Mouse (Mus musculus): ENCODE measurements around the gene P2rx6.
"Not testable (repeated sequence)": the region's sequence is repeated elsewhere in the genome, so short reads cannot be mapped to it uniquely, and the experiment has no call there.

The P2rx6 gene

GRCm38 (mm10) chr16:17561751-17562208, at the start of gene P2rx6:
TSS of gene P2rx6 (plus strand) at chr16:17561885.
- in situ Hi-C loops (cut with MboI; ENCODE audit: low pct_unique_long_range_greater_than_20kb in 1 of 2, low sequenced_read_pairs in 2 of 2, unreplicated experiment in 1 of 2), result no loop called here

- in situ Hi-C loops (cut with MboI; ENCODE audit: low pct_unique_long_range_greater_than_20kb in 1 of 2, low sequenced_read_pairs in 2 of 2, unreplicated experiment in 1 of 2), result no loop called here
Measured at GRCm38 (mm10) chr16:17518910-17519309, 42.8 kb upstream of the P2rx6 start.

- in situ Hi-C loops (cut with MboI; ENCODE audit: low pct_unique_long_range_greater_than_20kb in 1 of 2, low sequenced_read_pairs in 2 of 2, unreplicated experiment in 1 of 2), result no loop called here
Measured at GRCm38 (mm10) chr16:17524156-17524555, 37.5 kb upstream of the P2rx6 start.

- in situ Hi-C loops (cut with MboI; ENCODE audit: low pct_unique_long_range_greater_than_20kb in 1 of 2, low sequenced_read_pairs in 2 of 2, unreplicated experiment in 1 of 2), result no loop called here
Measured at GRCm38 (mm10) chr16:17525524-17525923, 36.2 kb upstream of the P2rx6 start.

GRCm38 (mm10) chr16:17526223-17526622, 35.5 kb upstream of the P2rx6 start:
- in situ Hi-C loops (cut with MboI; ENCODE audit: low pct_unique_long_range_greater_than_20kb in 1 of 2, low sequenced_read_pairs in 2 of 2, unreplicated experiment in 1 of 2), result no loop called here

GRCm38 (mm10) chr16:17527606-17528005, 34.1 kb upstream of the P2rx6 start:
- in situ Hi-C loops (cut with MboI; ENCODE audit: low pct_unique_long_range_greater_than_20kb in 1 of 2, low sequenced_read_pairs in 2 of 2, unreplicated experiment in 1 of 2), result no loop called here

GRCm38 (mm10) chr16:17528276-17528675, 33.4 kb upstream of the P2rx6 start:
- in situ Hi-C loops (cut with MboI; ENCODE audit: low pct_unique_long_range_greater_than_20kb in 1 of 2, low sequenced_read_pairs in 2 of 2, unreplicated experiment in 1 of 2), result no loop called here

- in situ Hi-C loops (cut with MboI; ENCODE audit: low pct_unique_long_range_greater_than_20kb in 1 of 2, low sequenced_read_pairs in 2 of 2, unreplicated experiment in 1 of 2), result no loop called here
Measured at GRCm38 (mm10) chr16:17529981-17530586, 31.6 kb upstream of the P2rx6 start.

GRCm38 (mm10) chr16:17530640-17531288, 30.9 kb upstream of the P2rx6 start, which contains the start of gene Thap7:
TSS of gene Thap7 (minus strand) at chr16:17531136.
- in situ Hi-C loops (cut with MboI; ENCODE audit: low pct_unique_long_range_greater_than_20kb in 1 of 2, low sequenced_read_pairs in 2 of 2, unreplicated experiment in 1 of 2), result no loop called here

- in situ Hi-C loops (cut with MboI; ENCODE audit: low pct_unique_long_range_greater_than_20kb in 1 of 2, low sequenced_read_pairs in 2 of 2, unreplicated experiment in 1 of 2), result no loop called here
Measured at GRCm38 (mm10) chr16:17532271-17532670, 29.4 kb upstream of the P2rx6 start.

- in situ Hi-C loops (cut with MboI; ENCODE audit: low pct_unique_long_range_greater_than_20kb in 1 of 2, low sequenced_read_pairs in 2 of 2, unreplicated experiment in 1 of 2), result no loop called here
Measured at GRCm38 (mm10) chr16:17532676-17533329, 28.9 kb upstream of the P2rx6 start.

- in situ Hi-C loops (cut with MboI; ENCODE audit: low pct_unique_long_range_greater_than_20kb in 1 of 2, low sequenced_read_pairs in 2 of 2, unreplicated experiment in 1 of 2), result no loop called here
Measured at GRCm38 (mm10) chr16:17536584-17536983, 25.1 kb upstream of the P2rx6 start.

- in situ Hi-C loops (cut with MboI; ENCODE audit: low pct_unique_long_range_greater_than_20kb in 1 of 2, low sequenced_read_pairs in 2 of 2, unreplicated experiment in 1 of 2), result no loop called here
Measured at GRCm38 (mm10) chr16:17542632-17543031, 19.1 kb upstream of the P2rx6 start.

GRCm38 (mm10) chr16:17552837-17553236, 8.8 kb upstream of the P2rx6 start:
- in situ Hi-C loops (cut with MboI; ENCODE audit: low pct_unique_long_range_greater_than_20kb in 1 of 2, low sequenced_read_pairs in 2 of 2, unreplicated experiment in 1 of 2), result no loop called here

- in situ Hi-C loops (cut with MboI; ENCODE audit: low pct_unique_long_range_greater_than_20kb in 1 of 2, low sequenced_read_pairs in 2 of 2, unreplicated experiment in 1 of 2), result no loop called here
Measured at GRCm38 (mm10) chr16:17553910-17554685, 7.6 kb upstream of the P2rx6 start.

GRCm38 (mm10) chr16:17554702-17555101, 7.0 kb upstream of the P2rx6 start:
- in situ Hi-C loops (cut with MboI; ENCODE audit: low pct_unique_long_range_greater_than_20kb in 1 of 2, low sequenced_read_pairs in 2 of 2, unreplicated experiment in 1 of 2), result not testable (repeated sequence)

GRCm38 (mm10) chr16:17556180-17556579, 5.5 kb upstream of the P2rx6 start:
- in situ Hi-C loops (cut with MboI; ENCODE audit: low pct_unique_long_range_greater_than_20kb in 1 of 2, low sequenced_read_pairs in 2 of 2, unreplicated experiment in 1 of 2), result no loop called here

- in situ Hi-C loops (cut with MboI; ENCODE audit: low pct_unique_long_range_greater_than_20kb in 1 of 2, low sequenced_read_pairs in 2 of 2, unreplicated experiment in 1 of 2), result no loop called here
Measured at GRCm38 (mm10) chr16:17556907-17557306, 4.8 kb upstream of the P2rx6 start.

GRCm38 (mm10) chr16:17557947-17558480, 3.7 kb upstream of the P2rx6 start:
- in situ Hi-C loops (cut with MboI; ENCODE audit: low pct_unique_long_range_greater_than_20kb in 1 of 2, low sequenced_read_pairs in 2 of 2, unreplicated experiment in 1 of 2), result no loop called here
